26 mouse cellular contexts compared by ENCODE assay signal in genomic region chr10:96527864-96528263, GRCm38 (mm10).
"Had no signal": no experiment of that assay in that cellular context is flagged by ENCODE, and none has a peak within 500 bp of the region (broad histone marks: within the 10 kb centered on the region; RNA-seq: fewer than 3 reads in every experiment).

No protein-coding gene starts in this region.

- H3K9ac ChIP-seq: heart, embryonic 12.5 days; hindbrain, embryonic 12.5 days; hindbrain, embryonic 14.5 days; kidney, embryonic 15.5 days; limb, embryonic 13.5 days; limb, embryonic 15.5 days; liver, embryonic 12.5 days; liver, embryonic 14.5 days had no signal

- H3K4me1 ChIP-seq: heart, embryonic 12.5 days; kidney, embryonic 15.5 days; limb, embryonic 15.5 days; liver, embryonic 12.5 days had no signal

- H3K36me3 ChIP-seq: heart, embryonic 12.5 days; hindbrain, embryonic 10.5 days; hindbrain, embryonic 12.5 days; kidney, embryonic 15.5 days; limb, embryonic 13.5 days; limb, embryonic 15.5 days; liver, embryonic 12.5 days had no signal

- ATAC-seq: hindbrain, embryonic 16.5 days; inflammation-experienced regulatory T-cells, adult 6 months; liver, embryonic 12.5 days had no signal

- H3K27ac ChIP-seq: heart, adult 2 months; hindbrain, embryonic 10.5 days; hindbrain, embryonic 12.5 days; hindbrain, embryonic 14.5 days; kidney, embryonic 15.5 days; kidney, postnatal 0 days; layer of hippocampus, adult 2 months; left cerebral cortex, adult 2 months; limb, embryonic 13.5 days; limb, embryonic 15.5 days; liver, embryonic 12.5 days; liver, embryonic 14.5 days had no signal

- H3K4me3 ChIP-seq: heart, adult 2 months; heart, embryonic 12.5 days; hindbrain, embryonic 10.5 days; hindbrain, embryonic 12.5 days; kidney, embryonic 15.5 days; layer of hippocampus, adult 2 months; left cerebral cortex, adult 2 months; limb, embryonic 13.5 days; limb, embryonic 15.5 days; liver, embryonic 12.5 days had no signal

- H3K9me3 ChIP-seq: hindbrain, embryonic 10.5 days; hindbrain, embryonic 12.5 days; kidney, embryonic 15.5 days; limb, embryonic 13.5 days; limb, embryonic 15.5 days; liver, embryonic 12.5 days had no signal

- H3K27me3 ChIP-seq: heart, embryonic 12.5 days; hindbrain, embryonic 12.5 days; kidney, embryonic 15.5 days; limb, embryonic 13.5 days; limb, embryonic 15.5 days; liver, embryonic 12.5 days had no signal

- DNase-seq: gastrocnemius, postnatal 14 days; gastrocnemius, postnatal 36 days; heart, adult 11 months; heart, adult 2 months; heart, postnatal 10 days; heart, postnatal 4 days; kidney, adult 11 months; kidney, adult 2 months; kidney, adult 9 months; kidney, postnatal 14 days; kidney, postnatal 36 days; left cerebral cortex, postnatal 4 days had no signal

- H3K4me2 ChIP-seq: heart, embryonic 12.5 days; hindbrain, embryonic 12.5 days; hindbrain, embryonic 14.5 days; kidney, embryonic 15.5 days; limb, embryonic 13.5 days; limb, embryonic 15.5 days; liver, embryonic 12.5 days had no signal
